Mouse (Mus musculus) cerebellum, adult 11-12 months (tissue): ENCODE measurements around the gene Cdc25b.

Experiments
- DNase-seq: peaks from one replicate; pipeline ENCODE4 v3.0.0; 2022

Cdc25b gene

GRCm38 (mm10) chr2:131186771-131187601 lies at the start of gene Cdc25b, which contains the start of gene Spef1:
Gene Cdc25b (plus strand): TSS chr2:131186949.
Gene Spef1 (minus strand): TSS chr2:131187282.
- DNase-seq = peak; percentile 87

DNA sequence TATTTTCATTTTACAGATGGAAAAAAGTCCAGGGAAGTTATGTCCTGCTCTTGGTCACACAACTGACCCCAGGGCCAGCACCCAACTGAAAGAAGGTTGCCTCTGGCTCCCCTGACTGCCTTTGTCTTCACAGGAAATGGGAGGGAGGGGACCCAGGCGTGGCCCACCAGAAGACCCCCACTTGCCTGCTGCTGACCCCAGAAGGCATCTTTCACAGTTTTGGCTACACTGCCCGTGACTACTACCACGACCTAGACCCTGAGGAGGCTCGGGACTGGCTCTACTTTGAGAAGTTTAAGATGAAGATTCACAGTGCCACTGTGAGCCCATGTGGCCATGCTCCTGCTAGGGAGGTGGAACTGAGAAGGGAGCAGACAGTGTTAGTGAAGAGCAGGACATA lies 48.5 kb upstream of the Cdc25b start:
- no peak for DNase-seq

DNA sequence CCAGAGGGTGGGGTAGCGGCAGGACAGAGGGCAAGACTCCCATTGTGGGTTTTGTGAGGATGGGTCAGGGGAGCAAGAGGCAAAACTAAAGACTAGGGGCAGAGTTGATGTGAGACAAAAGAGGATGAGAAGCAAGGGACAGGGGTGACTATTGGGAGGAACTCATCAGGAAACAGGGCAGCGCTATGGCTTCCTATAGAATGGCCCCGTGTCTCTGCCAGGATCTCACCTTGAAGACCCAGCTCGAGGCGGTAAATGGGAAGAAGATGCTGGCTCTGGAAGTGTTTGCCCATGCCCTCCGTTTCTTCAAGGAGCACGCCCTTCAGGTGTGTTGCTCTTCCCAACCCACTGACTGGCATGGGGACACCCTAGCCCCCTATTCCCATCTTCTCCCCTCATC lies 48.0 kb upstream of the Cdc25b start:
- no peak for DNase-seq

GRCm38 (mm10) chr2:131139287-131139686 lies 47.5 kb upstream of the Cdc25b start:
- no peak for DNase-seq

GRCm38 (mm10) chr2:131139886-131140532 lies 46.7 kb upstream of the Cdc25b start:
- DNase-seq = no peak

DNA sequence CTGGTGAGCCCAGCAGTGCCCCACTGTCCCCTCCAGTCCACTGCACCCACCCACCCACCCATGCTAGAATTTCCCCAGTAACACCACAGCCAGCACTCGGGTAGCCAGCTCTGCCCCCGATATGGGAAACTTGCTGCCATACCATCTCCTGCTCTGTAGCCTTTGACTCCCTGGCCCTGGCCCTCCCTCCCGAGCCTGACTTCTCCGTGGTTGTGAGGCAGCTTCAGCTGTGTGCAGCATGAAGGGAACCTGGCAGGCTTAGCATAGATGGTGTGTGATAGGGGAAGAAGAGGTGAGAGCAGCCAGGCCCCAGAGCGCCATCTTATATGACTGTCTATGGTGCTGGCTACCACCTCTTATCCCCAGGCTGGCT lies 46.2 kb upstream of the Cdc25b start:
- DNase-seq = no peak

DNA sequence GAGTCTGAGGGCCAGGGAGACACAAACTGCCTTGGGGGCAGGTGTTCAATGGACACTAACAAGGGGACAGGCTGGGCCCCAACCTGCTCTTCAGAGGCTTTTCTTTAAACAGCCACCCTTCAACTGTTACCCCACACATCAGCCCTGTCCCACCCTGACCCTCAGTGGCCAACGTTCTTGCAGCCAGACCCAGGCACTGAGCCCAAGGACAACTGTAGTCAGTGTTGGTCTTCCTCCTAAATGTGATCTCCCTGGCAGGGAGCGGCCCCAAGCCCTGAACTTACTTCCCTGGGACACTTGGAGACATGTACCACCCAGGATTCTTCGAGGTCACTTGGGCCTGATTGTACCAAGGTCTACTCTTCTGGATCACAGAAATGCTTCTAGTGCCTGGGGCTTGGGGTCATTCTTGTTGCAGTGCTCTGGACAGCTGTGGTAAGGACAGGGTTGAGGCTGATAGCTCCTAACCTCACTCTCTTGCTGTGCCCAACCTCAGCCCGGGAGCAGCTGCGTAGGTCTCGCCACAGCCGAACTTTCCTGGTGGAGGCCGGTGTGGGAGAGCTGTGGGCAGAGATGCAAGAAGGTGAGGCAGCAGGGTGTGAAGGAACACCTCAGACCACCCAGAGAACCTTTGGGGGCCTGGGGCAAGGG lies 45.3 kb upstream of the Cdc25b start:
- DNase-seq = no peak

DNA sequence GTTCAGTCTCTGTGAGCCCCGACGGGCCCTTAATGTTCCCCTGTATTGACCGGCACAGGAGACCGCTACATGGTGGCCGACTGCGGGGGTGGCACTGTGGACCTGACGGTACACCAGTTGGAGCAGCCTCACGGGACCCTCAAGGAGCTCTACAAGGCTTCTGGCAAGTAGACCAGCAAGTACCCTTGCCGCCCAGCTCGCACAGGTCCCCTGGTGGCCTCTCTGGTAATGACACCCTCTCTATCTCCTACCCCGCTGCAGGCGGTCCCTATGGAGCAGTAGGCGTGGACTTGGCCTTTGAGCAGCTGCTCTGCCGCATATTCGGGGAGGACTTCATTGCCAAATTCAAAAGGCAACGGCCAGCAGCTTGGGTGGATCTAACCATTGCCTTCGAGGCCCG lies 44.2 kb upstream of the Cdc25b start:
- no peak for DNase-seq

GRCm38 (mm10) chr2:131143007-131143780 lies 43.6 kb upstream of the Cdc25b start:
- no peak for DNase-seq

GRCm38 (mm10) chr2:131145121-131145520 lies 41.6 kb upstream of the Cdc25b start:
- no peak for DNase-seq

DNA sequence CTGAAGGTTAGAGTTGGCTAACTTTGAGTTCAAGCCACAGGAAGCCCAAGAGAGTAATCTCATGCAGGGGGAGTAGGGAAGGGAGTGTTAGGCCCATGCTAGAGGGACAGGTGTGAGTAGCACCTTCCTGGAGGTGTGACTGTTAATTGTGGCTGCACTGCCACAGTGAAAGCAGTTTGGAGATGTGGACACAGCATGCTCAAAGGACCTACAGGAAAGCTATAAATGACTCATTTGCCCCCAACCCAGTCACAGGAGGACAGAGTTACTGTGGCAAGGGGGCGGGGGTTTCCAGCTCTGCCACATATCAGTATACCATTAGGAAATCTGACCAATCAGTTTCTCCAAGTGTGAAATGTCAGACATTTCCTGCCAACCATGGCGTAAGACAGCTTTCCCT lies 41.2 kb upstream of the Cdc25b start:
- DNase-seq = no peak

- no peak for DNase-seq
Measured at GRCm38 (mm10) chr2:131146193-131147042, 40.3 kb upstream of the Cdc25b start.

- no peak for DNase-seq
Measured at GRCm38 (mm10) chr2:131147043-131147365, 39.7 kb upstream of the Cdc25b start.

- DNase-seq = no peak
Measured at GRCm38 (mm10) chr2:131148353-131149253, 38.1 kb upstream of the Cdc25b start.

GRCm38 (mm10) chr2:131149254-131149578 lies 37.5 kb upstream of the Cdc25b start:
- no peak for DNase-seq

DNA sequence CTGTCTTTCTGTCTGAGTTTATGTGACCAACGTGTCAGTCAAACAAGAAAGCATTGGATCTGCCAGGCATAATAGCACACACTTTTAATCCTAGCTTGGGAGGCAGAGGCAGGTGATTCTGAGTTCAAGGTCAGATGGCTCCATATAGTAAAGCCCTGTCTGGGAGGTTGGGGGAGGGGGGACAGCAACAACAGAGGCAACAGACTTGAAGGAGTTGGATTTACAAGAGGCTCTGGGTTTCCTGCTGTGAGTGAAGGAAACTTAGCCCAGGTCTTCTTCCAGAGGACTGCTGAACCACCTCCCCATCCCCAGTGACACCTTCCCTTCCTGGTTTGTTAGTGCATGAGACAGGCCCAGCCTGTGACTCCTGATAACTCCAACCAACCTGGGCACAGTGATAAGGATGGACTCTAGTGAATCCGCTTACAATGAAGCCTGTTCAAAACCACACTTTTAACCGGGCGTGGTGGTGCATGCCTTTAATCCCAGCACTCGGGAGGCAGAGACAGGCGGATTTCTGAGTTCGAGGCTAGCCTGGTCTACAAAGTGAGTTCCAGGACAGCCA lies 34.5 kb upstream of the Cdc25b start:
- DNase-seq = no peak

DNA sequence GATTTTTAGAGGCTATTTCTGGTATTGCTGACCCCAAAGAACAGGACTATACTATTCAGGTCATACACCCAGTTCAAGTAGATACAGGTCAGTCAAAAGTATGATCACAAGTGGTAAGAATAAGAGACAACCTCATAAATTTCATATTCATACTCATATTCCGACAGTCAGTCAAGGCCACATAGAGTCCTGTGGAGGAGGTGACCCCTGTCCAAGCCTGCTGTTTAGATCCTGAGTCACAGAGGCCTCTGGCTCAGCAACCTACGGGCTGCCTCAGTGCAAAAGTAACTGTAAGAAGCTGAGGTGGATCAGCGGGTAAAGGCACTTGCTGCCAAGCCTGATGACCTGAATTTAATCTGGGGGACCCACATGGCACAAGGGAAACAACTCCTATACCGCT lies 32.7 kb upstream of the Cdc25b start:
- no peak for DNase-seq

GRCm38 (mm10) chr2:131156987-131157386 lies 29.8 kb upstream of the Cdc25b start:
- DNase-seq = no peak

- DNase-seq = no peak
Measured at GRCm38 (mm10) chr2:131159491-131159910, 27.2 kb upstream of the Cdc25b start.

GRCm38 (mm10) chr2:131159938-131160581 lies 26.7 kb upstream of the Cdc25b start, which contains the start of gene 1700037H04Rik:
Gene 1700037H04Rik (minus strand): TSS chr2:131160081.
- DNase-seq = peak; percentile 97
